Mouse (Mus musculus): Measurements from ENCODE around the gene Lbp. TPM values are rescaled to one million over a fixed set of nuclear protein-coding genes. Genes with fewer than 3 reads are reported as not detected.

The Lbp gene
- polyA plus RNA-seq, 1 experiment from 2014 or later: 5.0 TPM

DNA sequence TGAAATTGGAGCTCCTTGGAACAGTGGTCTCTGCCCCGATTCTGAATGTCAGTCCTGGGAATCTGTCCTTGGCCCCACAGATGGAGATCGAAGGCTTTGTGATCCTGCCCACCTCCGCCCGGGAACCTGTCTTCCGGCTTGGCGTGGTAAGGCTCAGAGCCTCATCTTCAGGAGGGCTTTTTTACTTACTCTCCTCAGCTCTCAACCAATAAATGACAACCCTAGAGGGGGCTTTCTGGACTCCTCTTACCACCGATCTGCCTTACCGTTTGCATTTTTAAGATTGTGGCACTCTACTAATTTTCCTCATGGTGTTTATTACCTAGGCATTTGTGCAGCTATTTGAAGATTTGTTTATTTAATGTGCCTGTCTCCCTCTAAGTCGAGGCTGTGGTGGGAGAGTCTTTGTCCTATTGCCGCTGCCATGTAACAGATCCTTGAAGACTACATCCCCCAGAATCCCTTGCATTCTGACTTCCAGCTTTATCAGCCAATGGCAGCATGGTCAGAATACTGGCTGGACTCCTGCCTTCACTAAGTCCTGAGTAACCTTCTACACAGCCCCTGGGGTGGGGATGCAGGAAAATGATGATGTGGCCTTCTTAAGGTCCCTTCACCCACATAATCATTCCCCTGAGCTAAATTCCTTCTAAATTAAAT is 18.4 kb downstream of the Lbp start:
- no peak overlapping the region for H3K4me3 ChIP-seq (replicated peaks; ENCODE audit: low read length)
- no peaks in the 10 kb centered on the region for H3K36me3 ChIP-seq (replicated peaks; ENCODE audit: control insufficient read depth, insufficient read depth)
- DNase-seq (ENCODE audit: low spot score): peak; percentile 74
- no peaks in the 10 kb centered on the region for H3K9me3 ChIP-seq (ENCODE audit: control insufficient read depth, low read length)
- H3K4me2 ChIP-seq (replicated peaks): no peak overlapping the region; the same call in 1 of the 2 replicates
- no peak overlapping the region; the same call in 1 of the 2 replicates for H3K9ac ChIP-seq
- 62% methylated on average over 10 of the region's 10 CpGs for WGBS
- H3K27ac ChIP-seq: no peak overlapping the region
- H3K4me1 ChIP-seq (replicated peaks; ENCODE audit: control insufficient read depth, insufficient read depth, low read length): 0 out of 2 replicates have a peak, but pooled peaks cover 9% of the 10 kb centered on the region
- ATAC-seq (ENCODE audit: low FRiP score): peak; percentile 77
- H3K27me3 ChIP-seq (ENCODE audit: control insufficient read depth, insufficient read depth, low read length): no peaks in the 10 kb centered on the region

DNA sequence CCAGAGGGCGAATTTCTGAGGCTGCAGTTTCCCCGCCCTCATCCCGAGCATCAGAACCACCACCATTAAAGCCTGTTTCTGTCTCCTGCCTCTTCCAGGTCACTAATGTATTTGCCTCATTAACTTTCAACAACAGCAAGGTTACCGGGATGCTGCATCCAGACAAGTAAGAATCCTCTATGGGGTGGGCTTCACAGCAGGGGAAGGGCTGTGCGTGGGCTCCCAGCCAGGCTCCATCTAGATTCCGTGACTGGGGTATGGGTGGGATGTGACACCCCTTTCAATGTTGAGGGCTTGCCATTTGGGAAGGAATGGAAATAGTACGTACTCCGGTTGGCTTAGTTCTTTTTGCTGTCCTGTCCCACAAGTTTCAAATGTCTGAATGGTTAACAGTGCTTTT is 19.3 kb downstream of the Lbp start:
- H3K9ac ChIP-seq: no peak overlapping the region; the same call in 1 of the 2 replicates
- H3K4me3 ChIP-seq (replicated peaks; ENCODE audit: low read length): no peak overlapping the region
- 0 out of 2 replicates have a peak, but pooled peaks cover 9% of the 10 kb centered on the region for H3K4me1 ChIP-seq (replicated peaks; ENCODE audit: control insufficient read depth, insufficient read depth, low read length)
- no peaks in the 10 kb centered on the region for H3K27me3 ChIP-seq (ENCODE audit: control insufficient read depth, insufficient read depth, low read length)
- 47% methylated on average over 8 of the region's 8 CpGs for WGBS
- no peaks in the 10 kb centered on the region for H3K9me3 ChIP-seq (ENCODE audit: control insufficient read depth, low read length)
- DNase-seq (ENCODE audit: low spot score) (no peak), ATAC-seq (ENCODE audit: low FRiP score) (no peak)
- H3K36me3 ChIP-seq (replicated peaks; ENCODE audit: control insufficient read depth, insufficient read depth): no peaks in the 10 kb centered on the region
- no peak overlapping the region for H3K4me2 ChIP-seq (replicated peaks)
- no peak overlapping the region for H3K27ac ChIP-seq

DNA sequence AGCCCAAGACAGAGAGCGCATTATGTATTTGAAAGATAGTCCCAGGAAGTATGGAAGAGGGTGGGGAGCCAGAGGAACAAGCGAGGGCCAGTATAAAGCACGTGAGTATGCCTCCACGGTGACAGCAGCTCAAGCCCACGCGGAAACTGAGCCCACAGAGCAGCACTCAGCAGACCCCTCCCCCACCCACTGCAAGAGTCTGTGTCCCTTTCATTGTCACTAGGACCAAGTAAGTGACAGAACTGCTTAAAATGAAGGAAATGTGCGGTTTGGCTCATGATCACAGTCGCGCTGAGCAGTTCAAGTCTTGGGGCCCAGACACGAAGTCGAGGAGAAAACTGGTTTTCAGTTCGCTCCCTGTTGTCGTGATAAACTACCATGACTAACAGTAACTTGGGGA is 28.1 kb downstream of the Lbp start:
- H3K9ac ChIP-seq: no peak overlapping the region
- no peaks in the 10 kb centered on the region for H3K27me3 ChIP-seq (ENCODE audit: control insufficient read depth, insufficient read depth, low read length)
- no peak overlapping the region for H3K4me2 ChIP-seq (replicated peaks)
- H3K36me3 ChIP-seq (replicated peaks; ENCODE audit: control insufficient read depth, insufficient read depth): no peaks in the 10 kb centered on the region
- no peaks in the 10 kb centered on the region for H3K9me3 ChIP-seq (ENCODE audit: control insufficient read depth, low read length)
- DNase-seq (ENCODE audit: low spot score) (no peak), ATAC-seq (ENCODE audit: low FRiP score) (no peak)
- no peak overlapping the region for H3K4me3 ChIP-seq (replicated peaks; ENCODE audit: low read length)
- H3K27ac ChIP-seq: no peak overlapping the region
- 84% methylated on average over 13 of the region's 13 CpGs for WGBS
- H3K4me1 ChIP-seq (replicated peaks; ENCODE audit: control insufficient read depth, insufficient read depth, low read length): peaks cover 9% of the 10 kb centered on the region; the same call in 1 of the 2 replicates

DNA sequence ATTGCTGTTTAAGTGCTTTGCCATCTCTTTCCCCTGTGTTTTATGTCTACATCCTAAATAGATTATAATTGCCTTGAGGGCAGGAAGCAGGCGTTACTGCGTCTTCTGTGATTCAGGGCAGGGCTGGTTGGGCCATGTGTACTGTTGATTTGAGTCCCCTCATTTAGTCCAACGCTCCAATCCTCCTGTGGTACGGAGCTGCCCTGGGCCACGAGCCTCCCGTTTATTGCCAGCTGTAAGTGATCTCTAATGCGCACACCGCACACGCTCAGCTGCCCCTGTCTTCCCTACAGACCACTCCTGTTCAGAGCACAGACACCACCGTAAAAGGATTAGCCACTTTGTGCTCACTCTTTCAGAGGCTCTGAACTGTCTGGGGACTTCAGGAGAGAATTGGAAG is 31.4 kb downstream of the Lbp start:
- H3K4me2 ChIP-seq (replicated peaks): no peak overlapping the region
- H3K9me3 ChIP-seq (ENCODE audit: control insufficient read depth, low read length): no peaks in the 10 kb centered on the region
- H3K36me3 ChIP-seq (replicated peaks; ENCODE audit: control insufficient read depth, insufficient read depth): no peaks in the 10 kb centered on the region
- DNase-seq (ENCODE audit: low spot score) (no peak), ATAC-seq (ENCODE audit: low FRiP score) (peak; percentile 37; the same call in 1 of the 2 replicates)
- H3K4me3 ChIP-seq (replicated peaks; ENCODE audit: low read length): no peak overlapping the region
- H3K27ac ChIP-seq: peak overlapping the region; percentile 47; the same call in 1 of the 2 replicates
- peaks cover 9% of the 10 kb centered on the region; the same call in 1 of the 2 replicates for H3K4me1 ChIP-seq (replicated peaks; ENCODE audit: control insufficient read depth, insufficient read depth, low read length)
- no peak overlapping the region for H3K9ac ChIP-seq
- H3K27me3 ChIP-seq (ENCODE audit: control insufficient read depth, insufficient read depth, low read length): no peaks in the 10 kb centered on the region
- 48% methylated on average over 10 of the region's 10 CpGs for WGBS

DNA sequence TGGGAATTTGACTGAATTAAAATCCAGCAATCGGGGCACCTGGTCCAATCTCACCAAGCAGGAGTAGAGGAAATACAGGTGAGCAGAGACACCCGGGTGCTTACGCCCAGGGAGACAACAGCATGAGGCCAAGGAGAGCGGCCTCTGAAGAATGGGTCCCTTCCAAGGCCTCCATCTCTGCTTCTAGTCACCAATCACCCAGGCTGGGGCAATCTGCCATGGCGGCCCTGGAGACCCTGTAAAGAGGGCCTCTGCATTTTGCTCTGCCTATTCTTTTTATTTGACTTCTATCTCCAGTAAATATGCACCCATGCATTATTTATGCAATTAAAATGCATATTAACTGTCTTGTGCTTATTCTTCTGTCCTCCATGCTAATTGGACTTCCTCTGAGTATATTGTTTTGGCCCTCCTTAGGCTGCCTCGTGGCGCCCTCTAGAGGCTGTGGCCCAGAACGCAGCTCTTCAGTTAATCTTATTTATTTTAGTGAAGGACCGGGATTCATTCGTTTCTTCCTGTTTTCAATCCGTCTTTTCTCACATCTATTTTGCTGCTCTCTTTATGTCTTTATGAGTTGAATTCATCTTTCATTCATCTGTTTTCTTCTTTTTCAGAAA is 33.8 kb downstream of the Lbp start:
- H3K27ac ChIP-seq: peak overlapping the region; percentile 26; the same call in 1 of the 2 replicates
- H3K36me3 ChIP-seq (replicated peaks; ENCODE audit: control insufficient read depth, insufficient read depth): no peaks in the 10 kb centered on the region
- H3K9me3 ChIP-seq (ENCODE audit: control insufficient read depth, low read length): no peaks in the 10 kb centered on the region
- no peaks in the 10 kb centered on the region for H3K27me3 ChIP-seq (ENCODE audit: control insufficient read depth, insufficient read depth, low read length)
- DNase-seq (ENCODE audit: low spot score): peak; percentile 91
- H3K4me1 ChIP-seq (replicated peaks; ENCODE audit: control insufficient read depth, insufficient read depth, low read length): peaks cover 9% of the 10 kb centered on the region; the same call in 1 of the 2 replicates
- peak; percentile 44; the same call in 1 of the 2 replicates for ATAC-seq (ENCODE audit: low FRiP score)
- no peak overlapping the region for H3K4me3 ChIP-seq (replicated peaks; ENCODE audit: low read length)
- WGBS: 26% methylated on average over 11 of the region's 11 CpGs
- H3K9ac ChIP-seq: no peak overlapping the region
- no peak overlapping the region for H3K4me2 ChIP-seq (replicated peaks)

DNA sequence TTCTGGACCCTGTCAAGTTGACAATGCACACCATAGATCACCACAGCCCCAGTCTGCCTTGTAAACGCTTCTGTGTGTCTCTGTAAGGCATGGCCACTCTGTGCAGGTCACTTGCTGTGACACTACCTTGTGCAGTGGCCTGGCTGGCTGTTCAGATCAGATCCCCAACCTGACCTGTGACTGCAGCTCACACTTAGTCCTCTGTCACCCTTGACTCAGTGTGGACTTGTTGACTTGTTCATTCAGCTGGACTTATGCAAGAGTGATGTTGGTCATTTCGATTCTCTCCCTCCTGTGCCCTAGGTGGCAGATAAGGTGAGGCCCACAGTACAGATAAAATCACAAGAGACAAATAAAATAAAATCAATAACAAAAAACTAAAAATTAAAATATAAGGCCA is 35.0 kb downstream of the Lbp start:
- no peaks in the 10 kb centered on the region for H3K27me3 ChIP-seq (ENCODE audit: control insufficient read depth, insufficient read depth, low read length)
- H3K4me1 ChIP-seq (replicated peaks; ENCODE audit: control insufficient read depth, insufficient read depth, low read length): peaks cover 4% of the 10 kb centered on the region; the same call in 1 of the 2 replicates
- DNase-seq (ENCODE audit: low spot score) (no peak), ATAC-seq (ENCODE audit: low FRiP score) (no peak)
- H3K4me3 ChIP-seq (replicated peaks; ENCODE audit: low read length): no peak overlapping the region
- no peak overlapping the region for H3K27ac ChIP-seq
- no peak overlapping the region for H3K9ac ChIP-seq
- H3K9me3 ChIP-seq (ENCODE audit: control insufficient read depth, low read length): no peaks in the 10 kb centered on the region
- H3K4me2 ChIP-seq (replicated peaks): no peak overlapping the region
- 76% methylated on average over 2 of the region's 2 CpGs for WGBS
- H3K36me3 ChIP-seq (replicated peaks; ENCODE audit: control insufficient read depth, insufficient read depth): no peaks in the 10 kb centered on the region

DNA sequence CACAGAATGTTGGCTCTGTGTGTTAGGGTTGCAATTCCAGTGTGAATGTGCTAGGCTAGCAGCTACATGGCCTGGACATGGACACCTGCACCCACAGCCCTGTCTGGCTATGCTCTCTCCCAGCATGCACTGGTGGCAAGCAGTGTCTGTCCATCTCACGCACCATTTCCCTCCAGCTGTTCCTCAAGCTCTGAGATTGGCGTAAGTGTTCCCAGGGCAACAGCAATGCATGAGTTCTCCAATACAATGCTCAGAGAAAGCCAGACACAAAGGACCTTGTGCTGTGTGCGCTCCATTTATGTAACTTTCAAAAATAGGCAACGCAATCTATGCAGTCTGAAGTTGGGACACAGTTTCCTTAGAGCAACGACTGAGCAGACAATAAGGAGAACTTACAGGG is 37.2 kb downstream of the Lbp start:
- H3K4me3 ChIP-seq (replicated peaks; ENCODE audit: low read length): no peak overlapping the region
- H3K27me3 ChIP-seq (ENCODE audit: control insufficient read depth, insufficient read depth, low read length): no peaks in the 10 kb centered on the region
- H3K9ac ChIP-seq: no peak overlapping the region
- ATAC-seq (ENCODE audit: low FRiP score) (peak; percentile 48; the same call in 1 of the 2 replicates), DNase-seq (ENCODE audit: low spot score) (peak; percentile 39)
- WGBS: 16% methylated on average over 5 of the region's 5 CpGs
- no peaks in the 10 kb centered on the region for H3K36me3 ChIP-seq (replicated peaks; ENCODE audit: control insufficient read depth, insufficient read depth)
- no peak overlapping the region for H3K27ac ChIP-seq
- H3K4me1 ChIP-seq (replicated peaks; ENCODE audit: control insufficient read depth, insufficient read depth, low read length): no peaks in the 10 kb centered on the region
- no peaks in the 10 kb centered on the region for H3K9me3 ChIP-seq (ENCODE audit: control insufficient read depth, low read length)
- no peak overlapping the region for H3K4me2 ChIP-seq (replicated peaks)

DNA sequence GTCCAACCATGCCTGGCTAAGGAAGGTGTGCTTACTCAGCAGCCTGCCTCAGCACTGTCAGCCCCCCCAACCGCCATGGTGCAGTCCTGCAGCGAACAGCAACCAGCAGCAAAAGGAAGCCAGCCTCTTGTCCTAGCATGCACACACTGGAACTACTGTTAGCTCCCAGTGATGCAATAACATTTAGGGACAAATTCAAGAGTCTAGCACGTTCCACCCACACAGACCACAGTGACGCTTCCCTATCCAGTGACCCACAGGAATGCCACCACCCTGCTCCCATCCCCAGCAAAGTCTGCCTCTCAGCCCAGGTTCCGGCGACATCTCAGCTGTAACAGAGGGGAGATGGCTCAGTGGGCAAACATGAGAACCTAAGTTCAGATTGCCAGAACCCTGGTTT is 40.2 kb downstream of the Lbp start:
- DNase-seq (ENCODE audit: low spot score) (no peak), ATAC-seq (ENCODE audit: low FRiP score) (no peak)
- Histone ChIP-seq H3K27me3 (ENCODE audit: control insufficient read depth, insufficient read depth, low read length) (no peaks in the 10 kb centered on the region), H3K4me1 (replicated peaks; ENCODE audit: control insufficient read depth, insufficient read depth, low read length) (no peaks in the 10 kb centered on the region), H3K27ac (no peak overlapping the region), H3K36me3 (replicated peaks; ENCODE audit: control insufficient read depth, insufficient read depth) (no peaks in the 10 kb centered on the region), H3K4me2 (replicated peaks) (no peak overlapping the region), H3K9me3 (ENCODE audit: control insufficient read depth, low read length) (no peaks in the 10 kb centered on the region), H3K4me3 (replicated peaks; ENCODE audit: low read length) (no peak overlapping the region), H3K9ac (no peak overlapping the region)
- WGBS: 85% methylated on average over 6 of the region's 6 CpGs

DNA sequence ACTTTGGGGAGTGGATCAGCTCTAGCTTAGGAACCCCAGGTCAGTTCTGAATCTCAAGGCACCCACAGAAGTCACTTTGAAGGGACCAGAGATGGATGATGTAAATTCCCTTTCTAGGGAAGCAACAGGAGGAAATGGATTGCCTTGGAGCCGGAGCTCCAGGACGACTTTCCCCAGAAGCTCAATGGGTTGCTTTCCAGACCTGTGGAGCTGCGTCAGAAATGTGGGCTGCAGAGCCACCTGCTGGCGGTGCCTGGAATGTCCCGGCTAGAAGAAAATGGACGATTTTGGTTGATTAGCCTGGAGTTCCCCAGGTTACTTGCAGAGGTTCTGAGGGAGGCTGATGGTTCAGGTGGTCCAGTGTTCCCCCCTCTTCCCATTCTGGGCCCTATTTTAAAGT is 41.6 kb downstream of the Lbp start:
- H3K27me3 ChIP-seq (ENCODE audit: control insufficient read depth, insufficient read depth, low read length): no peaks in the 10 kb centered on the region
- no peaks in the 10 kb centered on the region for H3K4me1 ChIP-seq (replicated peaks; ENCODE audit: control insufficient read depth, insufficient read depth, low read length)
- WGBS: under 1% methylated on average over 6 of the region's 6 CpGs
- H3K9me3 ChIP-seq (ENCODE audit: control insufficient read depth, low read length): no peaks in the 10 kb centered on the region
- no peak overlapping the region for H3K27ac ChIP-seq
- ATAC-seq (ENCODE audit: low FRiP score) (no peak), DNase-seq (ENCODE audit: low spot score) (peak; percentile 84)
- H3K4me2 ChIP-seq (replicated peaks): no peak overlapping the region
- no peak overlapping the region for H3K9ac ChIP-seq
- H3K36me3 ChIP-seq (replicated peaks; ENCODE audit: control insufficient read depth, insufficient read depth): peaks cover 6% of the 10 kb centered on the region; the same call in 1 of the 2 replicates
- no peak overlapping the region for H3K4me3 ChIP-seq (replicated peaks; ENCODE audit: low read length)
